Mouse (Mus musculus) ES-CJ7 (cell line): Measurements from ENCODE around the gene Olfr599.
"Not testable (repeated sequence)": the region's sequence is repeated elsewhere in the genome, so short reads cannot be mapped to it uniquely, and the experiment has no call there.

Experiments used
- DNase-seq: peaks from one replicate; pipeline ENCODE4 v3.0.0; 2011; ENCODE audit warnings: low read depth, low spot score

Gene Olfr599

GRCm38 (mm10) chr7:103335617-103336016 is at the start of gene Olfr599:
TSS of gene Olfr599 (plus strand) at chr7:103335917.
- DNase-seq: no peak

- not testable (repeated sequence) for DNase-seq
These were observed 30.4 kb upstream of the Olfr599 start, which contains the start of gene Olfr596 for GRCm38 (mm10) chr7:103305348-103305747. TSS of gene Olfr596 (plus strand) at chr7:103305648.

- not testable (repeated sequence) for DNase-seq
These were observed 19.7 kb upstream of the Olfr599 start, which contains the start of gene Olfr597 for GRCm38 (mm10) chr7:103316015-103316414. TSS of gene Olfr597 (plus strand) at chr7:103316315.

GRCm38 (mm10) chr7:103323268-103323667 is 12.4 kb upstream of the Olfr599 start, which contains the start of gene Olfr598:
TSS of gene Olfr598 (plus strand) at chr7:103323568.
- DNase-seq: no peak

- DNase-seq: no peak
These were observed 13.9 kb downstream of the Olfr599 start, which contains the start of gene Olfr600 for GRCm38 (mm10) chr7:103349569-103349968. TSS of gene Olfr600 (minus strand) at chr7:103349669.

- DNase-seq: no peak
These were observed 26.8 kb downstream of the Olfr599 start, which contains the start of gene Olfr601 for GRCm38 (mm10) chr7:103362555-103362954. TSS of gene Olfr601 (minus strand) at chr7:103362655.

- no peak for DNase-seq
These were observed 50.4 kb downstream of the Olfr599 start, which contains the start of gene Olfr603 for GRCm38 (mm10) chr7:103386077-103386476. TSS of gene Olfr603 (minus strand) at chr7:103386177.
